Mouse (Mus musculus) midbrain, embryonic 10.5 days (tissue): Measurements from ENCODE around the gene Apol8. TPM values are rescaled to one million over a fixed set of nuclear protein-coding genes. Genes with fewer than 3 reads are reported as not detected.
"Not testable (repeated sequence)": the region's sequence is repeated elsewhere in the genome, so short reads cannot be mapped to it uniquely, and the experiment has no call there.

Experiments
- DNase-seq: peaks from one replicate; pipeline ENCODE4 v3.0.0-alpha.2; 2017; ENCODE audit warnings: low spot score
- H3K27ac ChIP-seq: fragments of 300-500 bp; sonication (generic); replicated peaks from 2 replicates; pipeline ENCODE4 v1.5.1; 2016; ENCODE audit warnings: mild to moderate bottlenecking
- H3K27me3 ChIP-seq: fragments of 300-500 bp; sonication (generic); 2 replicates; pipeline ENCODE4 v1.6.1; 2016; ENCODE audit warnings: low read depth, mild to moderate bottlenecking; ENCODE audit not compliant: poor library complexity, severe bottlenecking
- H3K36me3 ChIP-seq: fragments of 300-500 bp; sonication (generic); 2 replicates; pipeline ENCODE4 v1.6.1; 2016; ENCODE audit warnings: mild to moderate bottlenecking, moderate library complexity
- H3K4me1 ChIP-seq: fragments of 300-500 bp; sonication (generic); 2 replicates; pipeline ENCODE4 v1.6.1; 2016
- H3K4me3 ChIP-seq: fragments of 300-500 bp; sonication (generic); 2 replicates; pipeline ENCODE4 v1.5.1; 2016; ENCODE audit warnings: mild to moderate bottlenecking, moderate library complexity
- H3K9me3 ChIP-seq: fragments of 300-500 bp; sonication (generic); replicated peaks from 2 replicates; pipeline ENCODE4 v1.6.1; 2016; ENCODE audit warnings: mild to moderate bottlenecking
- WGBS: fragments of 180-500 bp; shearing (Covaris S2); methylation state at CpG from one replicate; pipeline ENCODE4 v1.1.7; 2016; 5-methylcytosine and 5-hydroxymethylcytosine counted together
- polyA plus RNA-seq: library from polyadenylated mRNA; unstranded; fragments of >200 nt; fragmentation: Nextera tagmentation; extraction: Ambion mirVana; gene quantifications from 2 replicates; pipeline ENCODE4 v1.2.1, GENCODE M21; 2016

Apol8 gene
- polyA plus RNA-seq, 1 experiment from 2014 or later, result 0.12 TPM

GRCm38 (mm10) chr15:77760037-77760436, 3.2 kb upstream of the Apol8 start:
- no peaks in the 10 kb centered on the region for H3K9me3 ChIP-seq
- WGBS, result 89% methylated on average over 16 of the region's 16 CpGs
- H3K27ac ChIP-seq, result no peak overlapping the region
- H3K27me3 ChIP-seq, result no peaks in the 10 kb centered on the region
- DNase-seq, result no peak
- H3K4me1 ChIP-seq, result no peaks in the 10 kb centered on the region
- no peak overlapping the region for H3K4me3 ChIP-seq
- peaks cover 51% of the 10 kb centered on the region for H3K36me3 ChIP-seq

GRCm38 (mm10) chr15:77757586-77758226, 903 bp upstream of the Apol8 start:
- Histone ChIP-seq H3K27ac (no peak overlapping the region), H3K4me1 (no peaks in the 10 kb centered on the region), H3K9me3 (no peaks in the 10 kb centered on the region), H3K4me3 (no peak overlapping the region), H3K36me3 (peaks cover 28% of the 10 kb centered on the region), H3K27me3 (no peaks in the 10 kb centered on the region)
- no peak for DNase-seq
- whole genome bisulfite sequencing, result 87% methylated on average over 4 of the region's 4 CpGs

- H3K4me1 ChIP-seq, result no peaks in the 10 kb centered on the region
- H3K9me3 ChIP-seq, result no peaks in the 10 kb centered on the region
- H3K4me3 ChIP-seq, result no peak overlapping the region
- H3K36me3 ChIP-seq, result peaks cover 11% of the 10 kb centered on the region
- 69% methylated on average over 2 of the region's 2 CpGs for WGBS
- no peak for DNase-seq
- no peaks in the 10 kb centered on the region for H3K27me3 ChIP-seq
- no peak overlapping the region for H3K27ac ChIP-seq
Measured at GRCm38 (mm10) chr15:77756081-77756480, 722 bp downstream of the Apol8 start.

- no peak for DNase-seq
- H3K36me3 ChIP-seq, result peaks cover 3% of the 10 kb centered on the region
Measured at GRCm38 (mm10) chr15:77755132-77755531, 1.7 kb downstream of the Apol8 start.

GRCm38 (mm10) chr15:77752443-77752842, 4.4 kb downstream of the Apol8 start:
- no peak for DNase-seq
- 62% methylated on average over 11 of the region's 11 CpGs for WGBS
- no peaks in the 10 kb centered on the region for H3K36me3 ChIP-seq
- no peak overlapping the region for H3K27ac ChIP-seq
- H3K4me1 ChIP-seq, result no peaks in the 10 kb centered on the region
- no peak overlapping the region for H3K4me3 ChIP-seq
- H3K27me3 ChIP-seq, result no peaks in the 10 kb centered on the region
- H3K9me3 ChIP-seq, result no peaks in the 10 kb centered on the region

More at GRCm38 (mm10) chr15:77755132-77755531, 1.7 kb downstream of the Apol8 start:
- Histone ChIP-seq H3K27ac (no peak overlapping the region), H3K27me3 (no peaks in the 10 kb centered on the region), H3K4me3 (no peak overlapping the region), H3K4me1 (no peaks in the 10 kb centered on the region), H3K9me3 (no peaks in the 10 kb centered on the region)
- WGBS, result 70% methylated on average over 2 of the region's 2 CpGs

GRCm38 (mm10) chr15:77750461-77750860, 6.3 kb downstream of the Apol8 start:
- 32% methylated on average over 1 of the region's 1 CpGs for WGBS
- Histone ChIP-seq H3K4me1 (no peaks in the 10 kb centered on the region), H3K4me3 (no peak overlapping the region), H3K27ac (no peak overlapping the region), H3K36me3 (no peaks in the 10 kb centered on the region), H3K9me3 (no peaks in the 10 kb centered on the region), H3K27me3 (no peaks in the 10 kb centered on the region)
- DNase-seq, result no peak

GRCm38 (mm10) chr15:77749717-77750116, 7.1 kb downstream of the Apol8 start:
- 92% methylated on average over 10 of the region's 10 CpGs for WGBS
- H3K36me3 ChIP-seq, result no peaks in the 10 kb centered on the region
- H3K4me1 ChIP-seq, result peaks cover under 1% of the 10 kb centered on the region
- H3K27me3 ChIP-seq, result no peaks in the 10 kb centered on the region
- no peak overlapping the region for H3K4me3 ChIP-seq
- H3K9me3 ChIP-seq, result no peaks in the 10 kb centered on the region
- no peak for DNase-seq
- H3K27ac ChIP-seq, result no peak overlapping the region

- Histone ChIP-seq H3K27me3 (no peaks in the 10 kb centered on the region), H3K36me3 (no peaks in the 10 kb centered on the region), H3K4me3 (no peak overlapping the region), H3K9me3 (no peaks in the 10 kb centered on the region), H3K4me1 (peaks cover 14% of the 10 kb centered on the region), H3K27ac (no peak overlapping the region)
- WGBS, result 88% methylated on average over 3 of the region's 3 CpGs
- DNase-seq, result no peak
Measured at GRCm38 (mm10) chr15:77748414-77748813, 8.4 kb downstream of the Apol8 start.

- no peak for DNase-seq
- no peaks in the 10 kb centered on the region for H3K36me3 ChIP-seq
- WGBS, result 100% methylated on average over 1 of the region's 1 CpGs
- H3K27me3 ChIP-seq, result no peaks in the 10 kb centered on the region
- no peaks in the 10 kb centered on the region for H3K9me3 ChIP-seq
- no peak overlapping the region for H3K27ac ChIP-seq
- no peak overlapping the region for H3K4me3 ChIP-seq
- peaks cover 15% of the 10 kb centered on the region for H3K4me1 ChIP-seq
Measured at GRCm38 (mm10) chr15:77746326-77746725, 10.5 kb downstream of the Apol8 start.

- no peaks in the 10 kb centered on the region for H3K36me3 ChIP-seq
- H3K27ac ChIP-seq, result no peak overlapping the region
- H3K9me3 ChIP-seq, result no peaks in the 10 kb centered on the region
- DNase-seq, result no peak
- peaks cover 15% of the 10 kb centered on the region for H3K4me1 ChIP-seq
- no peak overlapping the region for H3K4me3 ChIP-seq
- no peaks in the 10 kb centered on the region for H3K27me3 ChIP-seq
Measured at GRCm38 (mm10) chr15:77745081-77745480, 11.7 kb downstream of the Apol8 start.

- Histone ChIP-seq H3K27ac (no peak overlapping the region), H3K36me3 (no peaks in the 10 kb centered on the region), H3K9me3 (no peaks in the 10 kb centered on the region), H3K4me1 (peaks cover 15% of the 10 kb centered on the region), H3K4me3 (no peak overlapping the region), H3K27me3 (no peaks in the 10 kb centered on the region)
- 50% methylated on average over 5 of the region's 5 CpGs for WGBS
- no peak for DNase-seq
Measured at GRCm38 (mm10) chr15:77744632-77745031, 12.2 kb downstream of the Apol8 start.

GRCm38 (mm10) chr15:77741556-77741955, 15.2 kb downstream of the Apol8 start:
- not testable (repeated sequence) for H3K27ac ChIP-seq, H3K9me3 ChIP-seq, H3K4me3 ChIP-seq, DNase-seq, H3K27me3 ChIP-seq, H3K36me3 ChIP-seq
- WGBS, result 87% methylated on average over 6 of the region's 6 CpGs
- H3K4me1 ChIP-seq, result peaks cover 16% of the 10 kb centered on the region

GRCm38 (mm10) chr15:77740511-77741297, 16.1 kb downstream of the Apol8 start:
- 79% methylated on average over 9 of the region's 9 CpGs for WGBS
- H3K9me3 ChIP-seq, result no peaks in the 10 kb centered on the region
- no peak overlapping the region for H3K4me3 ChIP-seq
- DNase-seq, result no peak
- H3K27me3 ChIP-seq, result no peaks in the 10 kb centered on the region
- H3K36me3 ChIP-seq, result no peaks in the 10 kb centered on the region
- peaks cover 18% of the 10 kb centered on the region for H3K4me1 ChIP-seq
- no peak overlapping the region for H3K27ac ChIP-seq
